ENCODE assay signal across 10 mouse cellular contexts in genomic region chr9:61573634-61574359, GRCm38 (mm10).
DNase-seq lines count a peak whose midpoint lies in the region; TF ChIP-seq lines count a peak whose summit lies in the region.
"Had no signal": no experiment of that assay in that cellular context is flagged by ENCODE, and none has a peak within 500 bp of the region (broad histone marks: within the 10 kb centered on the region; RNA-seq: fewer than 3 reads in every experiment).

No protein-coding gene starts in this region.

- no peaks in the 10 kb centered on the region for H3K4me1 ChIP-seq in thymus, adult 2 months (replicated peaks; ENCODE audit: control insufficient read depth, insufficient read depth, low read length)
- H3K4me1 ChIP-seq: megakaryocyte, embryonic 14.5 days had no signal

- no peak overlapping the region for H3K27ac ChIP-seq in thymus, adult 2 months (ENCODE audit: control insufficient read depth, insufficient read depth, low read length)
- H3K27ac ChIP-seq: heart, embryonic 15.5 days had no signal

- no peak for TF ChIP-seq CTCF in thymus, adult 2 months (IDR thresholded peaks at IDR 0.05; ENCODE audit: borderline replicate concordance, control insufficient read depth, extremely low read depth, insufficient read depth, low read length, poor library complexity)

- H3K27me3 ChIP-seq in thymus, adult 2 months (ENCODE audit: control insufficient read depth, insufficient read depth, low read length) = no peaks in the 10 kb centered on the region

- H3K36me3 ChIP-seq in thymus, adult 2 months (ENCODE audit: control insufficient read depth, insufficient read depth, low read length) = no peaks in the 10 kb centered on the region
- H3K36me3 ChIP-seq: heart, embryonic 15.5 days had no signal

- peak; percentile 32 for DNase-seq in MN1 (ENCODE audit: low spot score)
- peak; percentile 40 for DNase-seq in adrenal gland, postnatal 14 days
- DNase-seq in frontal cortex, postnatal 10 days (ENCODE audit: low spot score in 2 of 2) = peak; percentile 57 to 67
- DNase-seq in left cerebral cortex, adult 8-10 months (ENCODE audit: low spot score in 2 of 2) = peak; percentile 52 to 77
- DNase-seq in right cerebral cortex, adult 18-20 months = peak; percentile 86
- DNase-seq in thymus, adult 2 months = no peak
- no peak for DNase-seq in spleen, adult 12 weeks (ENCODE audit: low spot score)
- DNase-seq in kidney, adult 18-20 months = no peak

- WGBS in thymus, adult 2 months = 89% methylated on average over 21 of the region's 21 CpGs

- H3K4me3 ChIP-seq in thymus, adult 2 months (ENCODE audit: control insufficient read depth, insufficient read depth, low read length) = no peak overlapping the region
- H3K4me3 ChIP-seq: heart, embryonic 15.5 days; megakaryocyte, embryonic 14.5 days had no signal

- no peak for TF ChIP-seq POLR2A in thymus, adult 2 months (IDR thresholded peaks at IDR 0.05; ENCODE audit: control insufficient read depth, extremely low read depth, insufficient read depth, low read length, poor library complexity)

Comparison
In these comparisons a context has a peak if more than half of its experiments do, and no peak if none do; other contexts are left out.
1. DNase-seq: peak in MN1 (single experiment), adrenal gland, postnatal 14 days (single experiment), frontal cortex, postnatal 10 days (2 of 2), left cerebral cortex, adult 8-10 months (2 of 2) and right cerebral cortex, adult 18-20 months (single experiment); none in thymus, adult 2 months (single experiment), spleen, adult 12 weeks (single experiment) and kidney, adult 18-20 months (single experiment).